Mouse (Mus musculus): ENCODE data around the gene Slc17a2. TPM values are rescaled to one million over a fixed set of nuclear protein-coding genes. Genes with fewer than 3 reads are reported as not detected.
A peak's percentile ranks its signal among the peaks of the same experiment; 100 is the strongest.

The Slc17a2 gene
- 0.07 and 0.12 TPM in 2 replicates for polyA plus RNA-seq (2014; fragmentation: Nextera tagmentation; extraction: Ambion mirVana)

GRCm38 (mm10) chr13:23806422-23807052 is at the start of gene Slc17a2:
Gene Slc17a2, plus strand, starts transcription at chr13:23806993.
- no peak within 1 kb of the TSS for H3K9ac ChIP-seq (ENCODE audit: low read depth, low read length)
- H3K27ac ChIP-seq (ENCODE audit: low read depth, low read length), result no peak within 1 kb of the TSS
- H3K4me1 ChIP-seq (ENCODE audit: control insufficient read depth, insufficient read depth, low read length), result no peaks in the 10 kb centered on the region
- no peaks in the 10 kb centered on the region for H3K36me3 ChIP-seq (ENCODE audit: control insufficient read depth, insufficient read depth, low read length)
- H3K4me2 ChIP-seq (replicated peaks; ENCODE audit: low read depth, low read length), result no peak within 1 kb of the TSS
- no peak within 1 kb of the TSS for H3K4me3 ChIP-seq (ENCODE audit: low read length)
- no peaks in the 10 kb centered on the region for H3K9me3 ChIP-seq (ENCODE audit: control insufficient read depth, low read length)
- H3K27me3 ChIP-seq (ENCODE audit: control insufficient read depth, insufficient read depth, low read length), result no peaks in the 10 kb centered on the region
- ATAC-seq (ENCODE audit: low FRiP score, low TSS enrichment), result no peak
- 84% methylated on average over 15 of the region's 15 CpGs for WGBS

DNA sequence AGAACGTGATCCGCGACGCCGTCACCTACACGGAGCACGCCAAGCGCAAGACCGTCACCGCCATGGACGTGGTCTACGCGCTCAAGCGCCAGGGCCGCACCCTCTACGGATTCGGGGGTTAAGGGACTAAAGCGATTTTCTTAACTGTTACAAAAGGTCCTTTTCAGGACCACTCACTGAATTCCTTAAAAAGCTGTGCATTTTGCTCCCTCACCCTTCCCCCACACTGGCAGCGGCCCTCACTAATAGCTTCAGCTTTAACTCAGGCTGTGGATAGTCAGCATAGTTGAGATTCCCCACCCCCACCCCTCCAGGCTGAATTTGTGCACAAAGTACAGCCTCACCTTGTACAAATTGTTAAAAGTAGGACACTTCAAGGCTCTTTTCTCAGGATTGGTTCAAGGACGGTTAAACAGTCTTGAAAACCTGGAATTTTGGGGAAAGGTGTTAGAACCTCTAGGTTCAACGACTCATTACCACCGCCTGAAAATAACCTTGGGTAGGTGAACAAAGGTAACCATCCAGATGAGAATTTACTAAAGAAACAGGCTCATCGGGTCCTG is 49.5 kb upstream of the Slc17a2 start:
- Histone ChIP-seq H3K9ac (ENCODE audit: low read depth, low read length) (peak overlapping the region; percentile 76), H3K4me2 (replicated peaks; ENCODE audit: low read depth, low read length) (peak overlapping the region; percentile 67), H3K4me1 (ENCODE audit: control insufficient read depth, insufficient read depth, low read length) (0 out of 2 replicates have a peak, but pooled peaks cover 10% of the 10 kb centered on the region), H3K4me3 (ENCODE audit: low read length) (peak overlapping the region; percentile 42), H3K36me3 (ENCODE audit: control insufficient read depth, insufficient read depth, low read length) (no peaks in the 10 kb centered on the region), H3K27me3 (ENCODE audit: control insufficient read depth, insufficient read depth, low read length) (no peaks in the 10 kb centered on the region), H3K27ac (ENCODE audit: low read depth, low read length) (peak overlapping the region; percentile 95), H3K9me3 (ENCODE audit: control insufficient read depth, low read length) (no peaks in the 10 kb centered on the region)
- under 1% methylated on average over 13 of the region's 23 CpGs for WGBS
- no peak; the same call in 1 of the 2 replicates for ATAC-seq (ENCODE audit: low FRiP score, low TSS enrichment)

DNA sequence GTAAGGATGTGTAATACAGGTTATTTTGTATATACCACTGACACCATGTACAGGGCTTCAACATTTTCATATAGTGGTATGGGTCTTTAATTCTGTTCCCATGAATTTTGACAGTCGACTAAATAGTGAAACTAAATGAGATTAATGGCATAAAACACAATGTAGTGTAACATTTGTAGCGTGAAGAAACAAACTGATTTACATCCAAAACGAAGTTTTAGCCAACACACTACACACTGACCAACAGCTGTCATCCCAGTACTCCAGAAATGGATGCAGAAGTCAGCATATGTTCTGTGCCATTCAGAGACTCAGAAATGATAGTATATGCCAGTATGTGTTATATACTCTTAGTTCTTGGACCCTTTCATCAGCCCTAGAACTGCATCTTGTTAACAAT is 48.9 kb upstream of the Slc17a2 start:
- WGBS, result 50% methylated on average over 3 of the region's 3 CpGs
- no peak for ATAC-seq (ENCODE audit: low FRiP score, low TSS enrichment)
- peaks cover 10% of the 10 kb centered on the region; the same call in 1 of the 2 replicates for H3K4me1 ChIP-seq (ENCODE audit: control insufficient read depth, insufficient read depth, low read length)
- H3K27ac ChIP-seq (ENCODE audit: low read depth, low read length), result peak overlapping the region; percentile 57; the same call in 1 of the 2 replicates
- H3K27me3 ChIP-seq (ENCODE audit: control insufficient read depth, insufficient read depth, low read length), result no peaks in the 10 kb centered on the region
- H3K4me2 ChIP-seq (replicated peaks; ENCODE audit: low read depth, low read length), result peak overlapping the region; percentile 67
- H3K9me3 ChIP-seq (ENCODE audit: control insufficient read depth, low read length), result no peaks in the 10 kb centered on the region
- peak overlapping the region; percentile 42; the same call in 1 of the 2 replicates for H3K4me3 ChIP-seq (ENCODE audit: low read length)
- no peaks in the 10 kb centered on the region for H3K36me3 ChIP-seq (ENCODE audit: control insufficient read depth, insufficient read depth, low read length)
- H3K9ac ChIP-seq (ENCODE audit: low read depth, low read length), result peak overlapping the region; percentile 76; the same call in 1 of the 2 replicates

GRCm38 (mm10) chr13:23759251-23759771 is 47.5 kb upstream of the Slc17a2 start:
- Histone ChIP-seq H3K9me3 (ENCODE audit: control insufficient read depth, low read length) (no peaks in the 10 kb centered on the region), H3K4me3 (ENCODE audit: low read length) (no peak overlapping the region), H3K27ac (ENCODE audit: low read depth, low read length) (no peak overlapping the region), H3K36me3 (ENCODE audit: control insufficient read depth, insufficient read depth, low read length) (no peaks in the 10 kb centered on the region), H3K9ac (ENCODE audit: low read depth, low read length) (no peak overlapping the region), H3K4me2 (replicated peaks; ENCODE audit: low read depth, low read length) (no peak overlapping the region), H3K27me3 (ENCODE audit: control insufficient read depth, insufficient read depth, low read length) (no peaks in the 10 kb centered on the region), H3K4me1 (ENCODE audit: control insufficient read depth, insufficient read depth, low read length) (peaks cover 18% of the 10 kb centered on the region; the same call in 1 of the 2 replicates)
- no peak for ATAC-seq (ENCODE audit: low FRiP score, low TSS enrichment)
- WGBS, result 69% methylated on average over 3 of the region's 3 CpGs

DNA sequence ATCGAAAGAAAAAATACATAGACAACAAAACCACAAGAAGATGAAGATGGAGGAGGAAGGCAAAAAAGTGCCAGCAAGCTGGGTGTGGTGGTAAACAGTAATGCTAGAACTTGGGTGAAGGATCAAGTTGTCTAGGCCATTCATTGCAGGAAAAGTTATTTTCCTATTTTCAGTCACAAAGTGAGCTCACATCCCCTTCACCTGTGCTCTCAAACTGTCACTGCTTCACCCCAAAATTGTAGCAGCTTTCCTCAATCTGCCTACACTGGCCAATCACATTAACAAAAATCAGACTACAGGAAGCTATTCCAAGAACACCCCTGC is 46.9 kb upstream of the Slc17a2 start:
- peak overlapping the region; percentile 38 for H3K4me3 ChIP-seq (ENCODE audit: low read length)
- no peaks in the 10 kb centered on the region for H3K36me3 ChIP-seq (ENCODE audit: control insufficient read depth, insufficient read depth, low read length)
- H3K27me3 ChIP-seq (ENCODE audit: control insufficient read depth, insufficient read depth, low read length), result no peaks in the 10 kb centered on the region
- 65% methylated on average over 1 of the region's 1 CpGs for WGBS
- H3K9me3 ChIP-seq (ENCODE audit: control insufficient read depth, low read length), result no peaks in the 10 kb centered on the region
- peaks cover 20% of the 10 kb centered on the region; the same call in 1 of the 2 replicates for H3K4me1 ChIP-seq (ENCODE audit: control insufficient read depth, insufficient read depth, low read length)
- peak overlapping the region; percentile 52 for H3K4me2 ChIP-seq (replicated peaks; ENCODE audit: low read depth, low read length)
- H3K9ac ChIP-seq (ENCODE audit: low read depth, low read length), result peak overlapping the region; percentile 70
- H3K27ac ChIP-seq (ENCODE audit: low read depth, low read length), result peak overlapping the region; percentile 90
- ATAC-seq (ENCODE audit: low FRiP score, low TSS enrichment), result no peak

GRCm38 (mm10) chr13:23760240-23760971 is 46.4 kb upstream of the Slc17a2 start:
- Histone ChIP-seq H3K4me3 (ENCODE audit: low read length) (peak overlapping the region; percentile 38), H3K4me2 (replicated peaks; ENCODE audit: low read depth, low read length) (peak overlapping the region; percentile 52), H3K9ac (ENCODE audit: low read depth, low read length) (peak overlapping the region; percentile 70), H3K36me3 (ENCODE audit: control insufficient read depth, insufficient read depth, low read length) (no peaks in the 10 kb centered on the region), H3K4me1 (ENCODE audit: control insufficient read depth, insufficient read depth, low read length) (peaks cover 20% of the 10 kb centered on the region; the same call in 1 of the 2 replicates), H3K27ac (ENCODE audit: low read depth, low read length) (peak overlapping the region; percentile 90), H3K27me3 (ENCODE audit: control insufficient read depth, insufficient read depth, low read length) (no peaks in the 10 kb centered on the region), H3K9me3 (ENCODE audit: control insufficient read depth, low read length) (no peaks in the 10 kb centered on the region)
- ATAC-seq (ENCODE audit: low FRiP score, low TSS enrichment), result 0 out of 2 replicates have a peak, but pooled peaks have one; percentile 0
- 2% methylated on average over 20 of the region's 27 CpGs for WGBS

- Histone ChIP-seq H3K4me2 (replicated peaks; ENCODE audit: low read depth, low read length) (peak within 1 kb of the TSS; percentile 55), H3K9me3 (ENCODE audit: control insufficient read depth, low read length) (no peaks in the 10 kb centered on the region), H3K27me3 (ENCODE audit: control insufficient read depth, insufficient read depth, low read length) (no peaks in the 10 kb centered on the region), H3K4me1 (ENCODE audit: control insufficient read depth, insufficient read depth, low read length) (peaks cover 20% of the 10 kb centered on the region; the same call in 1 of the 2 replicates), H3K27ac (ENCODE audit: low read depth, low read length) (peak within 1 kb of the TSS; percentile 98), H3K4me3 (ENCODE audit: low read length) (peak within 1 kb of the TSS; percentile 57), H3K36me3 (ENCODE audit: control insufficient read depth, insufficient read depth, low read length) (no peaks in the 10 kb centered on the region), H3K9ac (ENCODE audit: low read depth, low read length) (peak within 1 kb of the TSS; percentile 77)
- WGBS, result under 1% methylated on average over 62 of the region's 72 CpGs
- ATAC-seq (ENCODE audit: low FRiP score, low TSS enrichment), result peak; percentile 83
These were observed 45.6 kb upstream of the Slc17a2 start, which contains the start of gene Hist1h4a for GRCm38 (mm10) chr13:23760972-23761864. Gene Hist1h4a, minus strand, starts transcription at chr13:23761230.
